Mouse (Mus musculus): Measurements from ENCODE around the gene Usp42. TPM values are rescaled to one million over a fixed set of nuclear protein-coding genes. Genes with fewer than 3 reads are reported as not detected.

Gene Usp42
- polyA plus RNA-seq, 1 experiment from 2014 or later, result 27.4 TPM

DNA sequence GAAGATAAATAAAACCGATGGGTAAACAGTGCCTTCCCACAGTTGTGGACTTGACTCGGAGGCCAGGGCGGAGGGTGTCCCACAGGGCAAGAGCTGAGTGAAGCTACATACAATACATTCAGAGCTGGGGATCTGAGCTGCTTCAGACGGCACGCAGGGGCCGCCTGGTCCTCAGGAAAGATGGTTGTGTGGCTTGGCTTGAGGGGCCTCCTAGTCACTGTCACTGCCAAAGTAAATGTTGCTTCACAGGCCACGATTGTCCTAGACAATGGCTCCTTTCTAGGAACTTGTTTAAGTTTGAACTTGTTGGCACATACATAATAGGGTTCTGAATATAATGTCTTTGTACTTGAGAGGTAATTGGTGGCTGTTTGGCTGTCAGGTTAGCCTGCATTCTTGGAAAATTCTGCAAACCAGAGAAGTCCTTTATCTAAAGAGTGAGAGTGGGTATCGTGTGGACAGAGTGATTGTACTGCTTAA lies 47.1 kb downstream of the Usp42 start:
- no peak for ATAC-seq
- Histone ChIP-seq H3K4me3 (no peak overlapping the region), H3K9ac (no peak overlapping the region), H3K4me1 (0 out of 2 replicates have a peak, but pooled peaks cover 9% of the 10 kb centered on the region), H3K9me3 (replicated peaks) (no peaks in the 10 kb centered on the region), H3K27ac (no peak overlapping the region), H3K27me3 (no peaks in the 10 kb centered on the region), H3K4me2 (no peak overlapping the region), H3K36me3 (ENCODE audit: poor library complexity, severe bottlenecking) (peaks cover 7% of the 10 kb centered on the region; the same call in 1 of the 2 replicates)
- WGBS, result 59% methylated on average over 8 of the region's 8 CpGs

DNA sequence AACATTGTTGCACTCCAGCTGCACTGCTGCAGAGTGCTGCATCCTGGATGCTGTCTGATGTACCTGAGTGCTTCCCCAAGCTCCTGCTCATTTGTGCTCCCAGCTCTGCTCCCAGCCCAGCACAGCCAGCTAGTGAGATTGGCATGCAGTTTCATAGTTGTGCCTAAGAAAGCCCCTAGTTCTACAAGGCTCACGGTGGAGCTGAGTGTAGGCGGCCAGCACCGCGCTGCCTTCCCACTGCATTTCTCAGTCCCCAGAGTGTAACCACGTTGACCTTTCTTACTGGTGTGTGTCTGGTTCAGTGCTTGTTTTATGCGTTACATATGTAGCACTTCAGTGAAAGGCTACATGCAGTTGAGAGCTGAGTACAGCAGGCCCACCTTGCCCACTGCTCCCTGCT lies 48.4 kb downstream of the Usp42 start:
- H3K27ac ChIP-seq, result no peak overlapping the region
- WGBS, result 80% methylated on average over 6 of the region's 6 CpGs
- no peak overlapping the region for H3K4me2 ChIP-seq
- H3K4me1 ChIP-seq, result 0 out of 2 replicates have a peak, but pooled peaks cover 9% of the 10 kb centered on the region
- no peak overlapping the region for H3K4me3 ChIP-seq
- H3K9me3 ChIP-seq (replicated peaks), result no peaks in the 10 kb centered on the region
- H3K9ac ChIP-seq, result no peak overlapping the region
- H3K36me3 ChIP-seq (ENCODE audit: poor library complexity, severe bottlenecking), result peaks cover 7% of the 10 kb centered on the region; the same call in 1 of the 2 replicates
- H3K27me3 ChIP-seq, result no peaks in the 10 kb centered on the region
- no peak for ATAC-seq

DNA sequence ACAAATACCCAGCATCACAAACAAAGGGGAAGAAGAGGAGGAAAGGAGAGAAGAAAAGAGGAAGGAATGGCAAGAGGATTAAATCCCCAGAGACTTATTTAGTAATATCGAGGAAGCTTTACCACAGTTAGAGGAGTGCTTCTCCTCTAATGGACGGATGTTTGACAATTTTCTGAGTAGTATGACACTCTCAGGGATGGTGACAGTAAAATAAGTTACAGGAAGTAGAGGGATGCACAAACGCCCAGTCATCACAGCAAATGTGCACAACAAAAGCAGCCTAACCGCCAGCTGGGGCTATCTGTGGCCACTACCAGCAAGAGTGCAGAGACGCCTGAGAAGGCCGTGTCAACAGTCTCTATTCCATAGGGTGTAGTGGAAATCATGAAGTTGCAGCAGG lies 52.4 kb downstream of the Usp42 start:
- Histone ChIP-seq H3K4me2 (no peak overlapping the region), H3K27ac (no peak overlapping the region), H3K4me1 (0 out of 2 replicates have a peak, but pooled peaks cover 7% of the 10 kb centered on the region), H3K9me3 (replicated peaks) (no peaks in the 10 kb centered on the region), H3K27me3 (no peaks in the 10 kb centered on the region), H3K36me3 (ENCODE audit: poor library complexity, severe bottlenecking) (no peaks in the 10 kb centered on the region), H3K9ac (no peak overlapping the region), H3K4me3 (no peak overlapping the region)
- no peak for ATAC-seq
- 62% methylated on average over 6 of the region's 6 CpGs for WGBS

DNA sequence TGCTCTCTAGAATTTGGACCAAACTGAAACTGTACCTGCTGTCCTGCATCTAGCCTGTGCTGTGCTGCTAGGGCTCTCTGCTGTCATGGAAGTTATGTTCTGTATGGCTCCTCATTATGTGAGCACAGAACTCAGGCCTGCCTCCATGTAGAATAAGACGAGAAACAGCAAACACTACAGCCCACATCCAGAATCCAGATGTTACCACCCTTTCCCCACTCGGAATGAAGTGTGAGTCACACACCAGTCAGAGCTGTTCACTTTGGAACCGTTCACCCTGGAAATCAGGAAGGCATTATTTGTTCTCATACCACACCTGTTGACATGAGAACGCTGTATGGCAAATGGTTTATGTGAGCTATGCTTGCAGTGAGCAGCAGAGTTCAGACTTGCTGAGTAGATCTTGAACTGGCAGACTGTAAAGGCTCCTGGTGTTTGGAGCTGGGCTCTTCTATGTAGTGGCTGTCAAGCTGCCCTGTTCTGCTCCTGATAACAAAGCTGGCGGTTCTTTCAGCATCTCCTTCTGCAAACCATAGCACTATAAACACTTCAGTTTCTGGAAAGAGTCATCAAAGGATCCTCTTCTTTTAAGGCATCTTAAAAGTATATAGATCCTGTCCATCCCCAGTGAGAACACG lies 53.3 kb downstream of the Usp42 start:
- Histone ChIP-seq H3K27ac (no peak overlapping the region), H3K27me3 (no peaks in the 10 kb centered on the region), H3K9ac (no peak overlapping the region), H3K9me3 (replicated peaks) (no peaks in the 10 kb centered on the region), H3K4me2 (no peak overlapping the region), H3K4me3 (no peak overlapping the region), H3K36me3 (ENCODE audit: poor library complexity, severe bottlenecking) (no peaks in the 10 kb centered on the region), H3K4me1 (0 out of 2 replicates have a peak, but pooled peaks cover 4% of the 10 kb centered on the region)
- 86% methylated on average over 6 of the region's 6 CpGs for WGBS
- ATAC-seq, result no peak

DNA sequence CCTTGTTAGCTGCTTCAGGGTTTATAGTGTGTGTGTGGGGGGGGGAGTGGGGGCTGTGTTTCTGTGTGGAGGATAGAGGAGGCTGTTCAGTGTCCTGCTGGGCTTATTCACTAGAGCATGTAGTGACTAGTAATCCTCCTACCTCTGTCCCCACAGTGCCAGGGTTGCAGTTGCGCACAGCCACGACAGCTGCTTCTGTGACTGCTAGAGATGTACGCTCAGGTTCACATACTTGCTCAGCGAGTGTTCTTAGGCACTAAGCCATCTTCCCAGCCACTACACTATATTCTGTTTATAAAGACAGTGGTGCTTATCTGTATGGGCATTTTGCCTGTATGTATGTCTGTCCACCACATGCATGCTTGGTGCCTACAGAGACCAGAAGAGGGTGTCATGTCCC lies 54.7 kb downstream of the Usp42 start:
- Histone ChIP-seq H3K27me3 (no peaks in the 10 kb centered on the region), H3K4me1 (0 out of 2 replicates have a peak, but pooled peaks cover 4% of the 10 kb centered on the region), H3K9ac (no peak overlapping the region), H3K27ac (no peak overlapping the region), H3K36me3 (ENCODE audit: poor library complexity, severe bottlenecking) (no peaks in the 10 kb centered on the region), H3K4me3 (no peak overlapping the region), H3K4me2 (no peak overlapping the region), H3K9me3 (replicated peaks) (no peaks in the 10 kb centered on the region)
- WGBS, result 78% methylated on average over 4 of the region's 4 CpGs
- no peak for ATAC-seq

DNA sequence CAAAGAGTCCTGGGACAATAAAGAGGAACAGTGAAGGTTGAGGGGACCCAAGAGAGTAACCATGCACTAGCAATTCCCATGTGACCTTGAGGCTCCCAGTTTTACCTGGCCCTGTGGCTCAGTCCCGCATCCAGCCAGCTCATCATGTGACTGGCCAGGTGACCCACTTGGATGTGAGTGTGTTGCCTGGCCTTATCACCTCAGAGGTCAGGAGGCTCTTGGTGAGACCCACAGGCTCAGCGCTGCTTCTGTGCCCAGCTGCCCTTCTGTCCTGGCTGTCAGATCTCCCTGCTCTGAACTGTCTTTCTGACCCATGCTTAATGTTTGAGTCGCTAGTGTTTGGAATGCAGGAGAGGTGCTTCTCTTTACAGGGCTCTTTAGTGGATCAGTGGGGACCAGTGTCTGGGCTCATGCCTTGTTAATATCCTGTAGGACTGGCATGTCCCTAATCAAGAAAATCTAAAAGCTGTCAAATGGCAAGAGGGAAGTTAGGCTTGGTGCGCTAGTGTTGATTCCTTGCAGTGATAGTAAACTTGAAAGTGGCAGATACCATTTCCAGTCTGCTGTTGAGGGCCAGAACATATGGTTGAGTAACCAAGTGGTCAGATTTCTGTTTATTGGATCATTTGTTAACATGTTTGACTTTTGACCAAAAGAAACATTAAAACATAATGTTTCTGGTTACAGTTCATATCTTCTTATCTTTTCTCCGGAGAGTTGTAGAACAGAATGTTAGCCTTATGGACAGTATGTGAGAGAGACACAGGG lies 55.7 kb downstream of the Usp42 start:
- Histone ChIP-seq H3K36me3 (ENCODE audit: poor library complexity, severe bottlenecking) (no peaks in the 10 kb centered on the region), H3K9me3 (replicated peaks) (no peaks in the 10 kb centered on the region), H3K27ac (no peak overlapping the region), H3K4me1 (0 out of 2 replicates have a peak, but pooled peaks cover 4% of the 10 kb centered on the region), H3K4me2 (no peak overlapping the region), H3K4me3 (no peak overlapping the region), H3K27me3 (no peaks in the 10 kb centered on the region), H3K9ac (no peak overlapping the region)
- no peak for ATAC-seq
- 83% methylated on average over 5 of the region's 5 CpGs for WGBS

DNA sequence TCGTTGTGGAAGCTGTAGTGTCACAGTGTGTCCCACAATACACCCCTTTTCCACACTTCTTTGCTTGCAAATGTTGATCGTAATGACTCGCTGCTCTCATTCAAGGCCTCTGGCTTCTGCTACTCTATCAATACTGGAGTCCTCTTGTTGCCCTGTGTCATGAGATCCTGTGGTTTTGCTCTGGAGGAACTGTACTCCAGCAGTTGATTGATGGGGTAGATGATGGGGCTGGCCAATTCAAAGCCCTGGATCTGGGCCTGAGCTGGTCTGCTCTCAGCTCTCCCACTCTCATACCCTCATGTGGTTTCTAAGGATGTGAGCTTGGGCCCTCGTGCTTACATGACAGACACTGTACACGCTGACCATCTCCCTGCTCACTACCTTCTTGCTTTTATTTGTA lies 57.5 kb downstream of the Usp42 start:
- H3K4me1 ChIP-seq, result peaks cover 5% of the 10 kb centered on the region; the same call in 1 of the 2 replicates
- no peaks in the 10 kb centered on the region for H3K36me3 ChIP-seq (ENCODE audit: poor library complexity, severe bottlenecking)
- ATAC-seq, result no peak
- H3K9me3 ChIP-seq (replicated peaks), result no peaks in the 10 kb centered on the region
- no peak overlapping the region for H3K4me3 ChIP-seq
- H3K4me2 ChIP-seq, result no peak overlapping the region
- H3K27ac ChIP-seq, result no peak overlapping the region
- WGBS, result 85% methylated on average over 5 of the region's 5 CpGs
- H3K9ac ChIP-seq, result no peak overlapping the region
- H3K27me3 ChIP-seq, result no peaks in the 10 kb centered on the region

DNA sequence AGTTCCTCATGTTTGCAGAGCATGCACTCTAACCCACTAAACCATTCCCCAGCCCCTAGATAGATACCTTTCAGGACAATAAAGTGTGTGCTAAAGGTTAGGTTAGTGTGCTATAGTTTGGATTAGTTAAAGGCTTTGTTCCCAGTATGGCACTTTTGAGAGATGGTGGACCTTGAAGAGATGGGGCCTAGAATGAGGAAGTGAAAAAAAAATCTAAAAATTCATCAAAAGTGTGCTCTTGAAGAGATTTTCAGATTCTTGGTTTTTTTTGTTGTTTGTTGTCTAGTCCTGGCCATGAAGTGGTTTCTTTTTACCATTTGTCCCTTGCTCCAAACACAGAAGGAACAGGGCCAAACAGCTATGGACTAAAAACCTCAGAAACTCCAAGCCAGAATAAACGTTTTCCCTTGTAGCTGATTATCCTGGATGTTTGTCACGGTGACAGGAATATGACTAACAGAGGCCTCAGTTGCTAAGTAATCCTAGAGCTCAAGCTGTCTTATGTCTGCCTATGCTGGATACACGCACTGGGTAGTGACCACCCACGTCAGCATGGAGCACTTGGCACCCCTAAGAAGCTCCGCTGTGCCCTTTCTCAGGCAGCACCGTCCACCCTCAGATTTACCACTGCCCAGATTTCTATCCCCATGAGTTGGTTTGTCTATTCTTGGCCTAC lies 61.2 kb downstream of the Usp42 start:
- no peak overlapping the region for H3K4me2 ChIP-seq
- 88% methylated on average over 6 of the region's 6 CpGs for WGBS
- H3K9me3 ChIP-seq (replicated peaks), result no peaks in the 10 kb centered on the region
- H3K9ac ChIP-seq, result no peak overlapping the region
- no peaks in the 10 kb centered on the region for H3K36me3 ChIP-seq (ENCODE audit: poor library complexity, severe bottlenecking)
- H3K27me3 ChIP-seq, result no peaks in the 10 kb centered on the region
- no peak overlapping the region for H3K27ac ChIP-seq
- H3K4me3 ChIP-seq, result no peak overlapping the region
- no peak for ATAC-seq
- H3K4me1 ChIP-seq, result peaks cover 7% of the 10 kb centered on the region

DNA sequence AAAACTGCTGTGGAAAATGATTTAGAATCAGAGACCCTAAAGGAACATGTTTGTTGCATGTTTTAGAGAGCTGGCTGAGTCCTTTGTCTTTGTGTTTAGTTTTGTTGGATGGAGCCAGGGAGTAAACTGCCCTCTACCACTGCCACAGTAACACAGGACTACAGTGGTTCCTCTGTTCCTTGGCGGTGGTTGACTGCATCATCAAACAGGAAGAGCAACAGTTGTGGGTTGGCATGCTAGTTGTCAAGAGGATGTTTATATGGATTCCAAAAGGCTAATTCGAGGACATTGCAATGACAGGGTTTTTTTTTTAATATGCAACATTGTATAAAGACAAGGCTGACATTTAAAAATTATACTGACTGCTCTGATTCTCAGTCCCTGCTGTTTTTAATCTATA lies 62.2 kb downstream of the Usp42 start:
- no peaks in the 10 kb centered on the region for H3K36me3 ChIP-seq (ENCODE audit: poor library complexity, severe bottlenecking)
- H3K4me1 ChIP-seq, result peaks cover 7% of the 10 kb centered on the region
- no peak overlapping the region for H3K27ac ChIP-seq
- WGBS, result 80% methylated on average over 2 of the region's 2 CpGs
- H3K9ac ChIP-seq, result no peak overlapping the region
- no peak overlapping the region for H3K4me3 ChIP-seq
- H3K27me3 ChIP-seq, result no peaks in the 10 kb centered on the region
- no peak overlapping the region for H3K4me2 ChIP-seq
- ATAC-seq, result no peak
- H3K9me3 ChIP-seq (replicated peaks), result no peaks in the 10 kb centered on the region

DNA sequence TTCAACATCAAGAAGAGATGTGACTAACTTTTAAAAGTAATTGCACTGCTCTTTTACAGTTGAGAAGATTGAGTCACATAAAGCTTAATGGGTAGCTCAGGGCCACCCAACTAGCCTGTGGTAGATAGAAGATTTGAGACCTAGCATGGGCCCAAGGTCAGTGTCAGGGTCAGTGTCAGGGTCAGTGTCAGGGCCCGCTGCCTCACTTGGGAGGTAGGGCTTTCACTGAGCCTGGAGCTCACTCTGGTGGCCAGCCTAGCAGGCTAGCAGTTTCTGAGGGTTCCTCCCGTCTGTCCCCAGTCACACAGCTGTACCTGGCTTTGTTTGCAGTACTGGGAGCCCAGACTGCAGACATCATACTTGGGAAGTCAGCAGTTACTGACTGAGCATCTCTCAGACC lies 62.7 kb downstream of the Usp42 start:
- no peak for ATAC-seq
- Histone ChIP-seq H3K4me2 (no peak overlapping the region), H3K36me3 (ENCODE audit: poor library complexity, severe bottlenecking) (no peaks in the 10 kb centered on the region), H3K4me1 (peaks cover 7% of the 10 kb centered on the region), H3K9ac (no peak overlapping the region), H3K4me3 (no peak overlapping the region), H3K9me3 (replicated peaks) (no peaks in the 10 kb centered on the region), H3K27me3 (no peaks in the 10 kb centered on the region), H3K27ac (no peak overlapping the region)
- 49% methylated on average over 2 of the region's 2 CpGs for WGBS

DNA sequence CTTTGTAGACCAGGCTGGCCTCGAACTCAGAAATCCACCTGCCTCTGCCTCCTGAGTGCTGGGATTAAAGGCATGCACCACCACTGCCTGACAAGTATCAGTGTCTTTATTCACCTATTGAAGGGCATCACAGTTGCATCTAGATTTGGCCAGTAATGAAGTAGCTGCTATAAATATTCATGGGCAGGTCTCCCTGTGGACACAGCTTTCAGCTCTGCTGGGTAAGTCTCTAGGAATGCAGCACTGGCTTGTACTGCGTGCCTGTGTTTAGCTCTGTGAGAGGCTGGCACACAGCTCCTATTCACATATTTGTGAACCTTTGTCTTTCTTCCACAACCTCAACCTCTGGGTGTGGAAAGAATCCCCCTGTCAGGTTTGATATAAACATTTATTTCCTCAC lies 63.2 kb downstream of the Usp42 start:
- no peak for ATAC-seq
- Histone ChIP-seq H3K4me1 (peaks cover 7% of the 10 kb centered on the region), H3K9me3 (replicated peaks) (no peaks in the 10 kb centered on the region), H3K4me3 (no peak overlapping the region), H3K9ac (no peak overlapping the region), H3K27me3 (no peaks in the 10 kb centered on the region), H3K27ac (no peak overlapping the region), H3K36me3 (ENCODE audit: poor library complexity, severe bottlenecking) (no peaks in the 10 kb centered on the region), H3K4me2 (no peak overlapping the region)
- WGBS, result 49% methylated on average over 2 of the region's 2 CpGs

DNA sequence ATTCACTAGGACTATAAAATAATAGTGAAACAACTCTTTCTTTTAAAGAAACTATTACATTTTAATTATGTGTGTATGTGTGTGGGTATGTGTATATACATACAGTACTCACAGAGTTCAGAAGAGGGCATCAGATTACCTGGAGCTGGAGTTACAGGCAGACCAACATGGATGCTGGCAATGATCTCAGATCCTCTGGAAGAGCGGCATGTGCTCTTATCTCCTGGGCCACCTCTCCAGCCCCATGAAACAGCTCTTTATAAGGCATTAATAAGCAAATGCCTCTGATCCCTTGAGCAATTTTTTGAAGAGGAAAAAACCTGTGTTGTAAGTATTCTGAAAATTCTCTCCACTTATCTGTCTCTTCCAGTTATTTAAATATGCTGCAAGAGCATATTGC lies 66.1 kb downstream of the Usp42 start:
- 97% methylated on average over 1 of the region's 1 CpGs for WGBS
- H3K9ac ChIP-seq, result no peak overlapping the region
- no peak for ATAC-seq
- H3K9me3 ChIP-seq (replicated peaks), result no peaks in the 10 kb centered on the region
- H3K36me3 ChIP-seq (ENCODE audit: poor library complexity, severe bottlenecking), result no peaks in the 10 kb centered on the region
- no peak overlapping the region for H3K4me3 ChIP-seq
- H3K27ac ChIP-seq, result no peak overlapping the region
- no peak overlapping the region for H3K4me2 ChIP-seq
- H3K27me3 ChIP-seq, result no peaks in the 10 kb centered on the region
- peaks cover 7% of the 10 kb centered on the region for H3K4me1 ChIP-seq

Measured in forebrain, embryonic 13.5 days (tissue).